Mouse (Mus musculus) myocyte (in vitro differentiated cells): ENCODE measurements around the gene Cry2.

Experiments used
- CEBPB ChIP-seq: IDR thresholded peaks from 2 replicates; pipeline ENCODE4 v1.6.1; 2011; ENCODE audit warnings: mild to moderate bottlenecking, moderate library complexity; ENCODE audit not compliant: poor library complexity, insufficient read depth, severe bottlenecking
- E2F4 ChIP-seq: IDR thresholded peaks from one replicate; pipeline ENCODE4 v1.6.1; 2011; ENCODE audit warnings: mild to moderate bottlenecking, control low read depth, moderate library complexity; ENCODE audit not compliant: insufficient read depth
- MAX ChIP-seq: IDR thresholded peaks from one replicate; pipeline ENCODE4 v1.6.1; 2011; ENCODE audit warnings: low read depth, mild to moderate bottlenecking, control low read depth
- MYOG ChIP-seq, 3 experiments: IDR thresholded peaks; one replicate each; pipeline ENCODE4 v1.6.1; 2011; ENCODE audit warnings: control low read depth in 2 of 3, low read depth in 2 of 3, mild to moderate bottlenecking in 2 of 3; ENCODE audit not compliant: insufficient read length in 2 of 3, control insufficient read depth in 1 of 3, insufficient read depth in 1 of 3
- POLR2A ChIP-seq: IDR thresholded peaks from one replicate; pipeline ENCODE4 v1.6.1; 2011; ENCODE audit warnings: low read depth, mild to moderate bottlenecking, control low read depth, moderate library complexity; ENCODE audit not compliant: insufficient read length
- POLR2AphosphoS2 ChIP-seq: IDR thresholded peaks from one replicate; pipeline ENCODE4 v1.6.1; 2011; ENCODE audit warnings: low read depth, control low read depth; ENCODE audit not compliant: insufficient read length
- REST ChIP-seq: IDR thresholded peaks from one replicate; pipeline ENCODE4 v1.6.1; 2011; ENCODE audit warnings: mild to moderate bottlenecking, control low read depth, moderate library complexity; ENCODE audit not compliant: insufficient read depth, insufficient read length
- SRF ChIP-seq: IDR thresholded peaks from one replicate; pipeline ENCODE4 v1.6.1; 2011; ENCODE audit warnings: low read depth; ENCODE audit not compliant: control insufficient read depth, insufficient read length
- TCF12 ChIP-seq: IDR thresholded peaks from one replicate; pipeline ENCODE4 v1.6.1; 2011; ENCODE audit warnings: mild to moderate bottlenecking, control low read depth; ENCODE audit not compliant: poor library complexity, insufficient read depth, severe bottlenecking

GRCm38 (mm10) chr2:92451126-92451525, 17.3 kb upstream of the Cry2 start:
- TF ChIP-seq TCF12: no peak
- TF ChIP-seq POLR2AphosphoS2: no peak
- no peak for TF ChIP-seq MYOG (IDR thresholded peaks at IDR 0.05; ENCODE audit: control insufficient read depth in 1 of 3, insufficient read depth in 1 of 3, insufficient read length in 2 of 3, low read depth in 2 of 3)
- TF ChIP-seq POLR2A: no peak
- no peak for TF ChIP-seq CEBPB
- TF ChIP-seq MAX: no peak
- TF ChIP-seq E2F4: no peak
- TF ChIP-seq SRF: no peak
- TF ChIP-seq REST: no peak
